Mouse (Mus musculus) spleen, embryonic (tissue): ENCODE results near the gene Pin4.

Experiments used
- CTCF ChIA-PET: fragments of 350-600 bp; sonication (Branson Sonifier 250); formaldehyde crosslinking; loops from one replicate; lab custom pipeline; 2022; lab: Charles Lee

Gene Pin4

GRCm38 (mm10) chrX:102156618-102157422 is 37.6 kb downstream of the Pin4 start, which contains the start of gene Ercc6l:
Ercc6l (minus strand) TSS chrX:102157091.
- CTCF ChIA-PET = no interaction called here

DNA sequence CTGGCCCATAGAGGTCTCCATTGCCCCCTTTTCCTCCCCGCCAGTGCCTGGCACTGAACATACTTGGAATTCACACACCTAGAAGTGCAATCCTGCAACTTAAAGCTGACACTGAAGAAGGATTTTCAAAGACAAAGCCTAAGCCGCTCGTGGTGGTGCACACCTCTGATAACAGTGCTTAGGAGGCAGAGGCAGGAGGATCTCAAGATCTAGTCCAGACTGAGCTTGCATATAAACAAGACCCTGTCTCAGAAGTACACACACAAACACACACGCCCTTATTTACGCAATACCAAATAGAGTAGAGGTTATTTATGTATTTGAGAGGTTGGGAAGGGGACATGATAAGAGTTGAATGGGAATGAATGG is 38.2 kb downstream of the Pin4 start:
- CTCF ChIA-PET = no interaction called here

- CTCF ChIA-PET = no interaction called here
Observed at GRCm38 (mm10) chrX:102159778-102160177, 40.5 kb downstream of the Pin4 start.

- CTCF ChIA-PET = no interaction called here
Observed at GRCm38 (mm10) chrX:102160528-102160927, 41.3 kb downstream of the Pin4 start.

DNA sequence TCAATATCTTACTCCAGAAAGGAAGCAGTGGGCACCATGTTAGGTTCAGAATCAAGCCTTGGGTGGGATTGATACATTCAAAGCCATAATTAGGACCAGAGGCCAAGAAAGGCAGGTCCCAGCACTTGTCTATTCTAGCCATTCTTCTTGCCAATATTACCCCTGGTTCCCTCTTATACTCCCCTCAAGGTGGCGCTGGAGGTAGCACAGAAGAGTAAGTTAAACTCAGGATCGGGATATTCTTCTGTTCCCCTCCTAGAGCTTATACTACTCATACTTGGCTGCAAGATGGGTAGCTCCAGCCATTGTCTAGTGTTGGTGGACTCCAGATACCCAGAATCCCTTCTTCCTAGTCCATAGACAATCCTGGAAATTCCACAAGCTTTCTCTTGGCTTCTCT is 43.8 kb downstream of the Pin4 start:
- CTCF ChIA-PET = interaction anchor here (0.5 kb wide), 1 partner anchor 173 kb away, joined by 3 read pairs; no protein-coding TSS in a partner anchor

DNA sequence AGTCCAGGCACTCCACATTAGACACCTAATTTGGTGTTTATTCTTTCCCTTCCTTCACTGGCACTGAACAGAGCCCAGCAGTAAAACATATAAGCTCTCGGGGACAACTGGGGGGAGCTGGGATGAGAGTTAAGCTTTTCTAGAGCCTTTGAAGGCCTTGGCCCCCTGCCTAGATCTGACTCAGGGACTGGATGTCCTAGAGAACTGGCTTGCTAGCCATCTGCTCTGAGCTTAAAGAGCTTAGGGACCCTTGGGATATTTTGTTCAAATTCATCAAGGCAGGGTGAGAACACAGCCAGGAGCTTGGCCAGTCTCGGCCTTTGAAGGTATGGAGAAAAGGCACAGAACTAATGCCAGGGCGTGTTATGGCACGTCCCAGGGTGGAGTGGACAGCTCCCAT is 44.3 kb downstream of the Pin4 start:
- CTCF ChIA-PET = interaction anchor here (0.5 to 1.0 kb wide), 2 partner anchors 174 to 1329 kb away, joined by 3 read pairs; no protein-coding TSS in a partner anchor

DNA sequence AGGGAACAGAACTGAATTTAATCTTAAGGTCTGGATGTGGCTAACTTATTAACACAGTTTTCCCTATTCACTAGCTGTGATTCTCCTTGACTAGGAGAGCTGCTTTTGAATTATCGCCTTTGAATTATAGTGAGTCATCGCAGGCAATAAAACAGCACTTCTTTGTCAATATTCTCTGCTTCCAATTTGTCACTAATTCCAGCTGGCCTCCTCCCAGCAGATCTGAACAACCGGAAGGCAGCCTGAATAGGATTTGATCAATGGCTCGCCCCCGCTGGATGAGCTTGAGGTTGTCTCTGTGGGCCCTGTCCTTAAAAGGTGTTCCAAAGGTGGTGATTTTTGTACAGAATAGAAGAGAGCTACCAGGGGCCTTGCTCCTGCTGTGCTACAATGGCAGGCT is 47.3 kb downstream of the Pin4 start:
- CTCF ChIA-PET = no interaction called here

DNA sequence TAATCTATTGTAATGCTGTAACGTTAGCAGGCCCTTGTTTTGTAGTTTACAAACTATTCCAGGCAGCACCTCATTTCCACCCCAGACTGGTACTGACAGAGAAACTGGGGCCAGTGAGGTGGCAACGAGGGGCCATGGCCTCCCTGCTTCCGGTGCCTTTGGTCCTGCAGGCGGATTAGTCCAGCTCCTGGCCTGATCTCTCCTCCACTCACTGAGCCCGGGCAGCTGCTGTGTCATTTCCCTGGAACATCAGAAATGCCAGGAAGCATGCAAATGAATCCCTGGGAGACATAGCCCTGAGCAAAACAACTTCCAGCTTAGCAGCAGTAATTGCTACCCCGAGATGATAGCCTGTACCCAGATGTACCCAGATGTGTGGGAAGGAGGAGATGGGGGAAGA is 47.7 kb downstream of the Pin4 start:
- CTCF ChIA-PET = no interaction called here

GRCm38 (mm10) chrX:102169724-102170123 is 50.5 kb downstream of the Pin4 start:
- CTCF ChIA-PET = no interaction called here

DNA sequence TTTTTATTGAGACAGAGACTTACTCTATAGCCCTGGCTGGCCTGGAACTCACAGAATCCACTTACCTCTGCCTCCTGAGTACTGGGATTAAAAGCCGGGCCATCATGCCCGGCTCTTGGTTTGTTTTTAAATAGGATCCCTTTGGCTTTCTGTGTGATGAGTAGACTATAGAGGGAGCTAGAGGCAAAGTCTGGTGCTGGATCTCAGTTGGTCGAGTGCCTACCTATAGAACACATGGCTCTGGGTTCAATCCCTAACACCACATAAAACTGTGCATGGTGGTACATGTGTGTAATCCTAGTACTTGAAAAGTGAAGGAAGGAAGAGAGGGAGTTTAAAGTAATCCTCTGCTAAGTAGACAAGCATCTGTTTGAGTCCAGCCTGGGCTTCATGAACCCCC is 50.9 kb downstream of the Pin4 start:
- CTCF ChIA-PET = interaction anchor here (1.1 kb wide), 1 partner anchor 19 kb away, joined by 3 read pairs; the partner anchor contains the start of gene Rps4x

- CTCF ChIA-PET = interaction anchor here (1.1 kb wide), 1 partner anchor 18 kb away, joined by 3 read pairs; the partner anchor contains the start of gene Rps4x
Observed at GRCm38 (mm10) chrX:102170900-102171299, 51.7 kb downstream of the Pin4 start.

DNA sequence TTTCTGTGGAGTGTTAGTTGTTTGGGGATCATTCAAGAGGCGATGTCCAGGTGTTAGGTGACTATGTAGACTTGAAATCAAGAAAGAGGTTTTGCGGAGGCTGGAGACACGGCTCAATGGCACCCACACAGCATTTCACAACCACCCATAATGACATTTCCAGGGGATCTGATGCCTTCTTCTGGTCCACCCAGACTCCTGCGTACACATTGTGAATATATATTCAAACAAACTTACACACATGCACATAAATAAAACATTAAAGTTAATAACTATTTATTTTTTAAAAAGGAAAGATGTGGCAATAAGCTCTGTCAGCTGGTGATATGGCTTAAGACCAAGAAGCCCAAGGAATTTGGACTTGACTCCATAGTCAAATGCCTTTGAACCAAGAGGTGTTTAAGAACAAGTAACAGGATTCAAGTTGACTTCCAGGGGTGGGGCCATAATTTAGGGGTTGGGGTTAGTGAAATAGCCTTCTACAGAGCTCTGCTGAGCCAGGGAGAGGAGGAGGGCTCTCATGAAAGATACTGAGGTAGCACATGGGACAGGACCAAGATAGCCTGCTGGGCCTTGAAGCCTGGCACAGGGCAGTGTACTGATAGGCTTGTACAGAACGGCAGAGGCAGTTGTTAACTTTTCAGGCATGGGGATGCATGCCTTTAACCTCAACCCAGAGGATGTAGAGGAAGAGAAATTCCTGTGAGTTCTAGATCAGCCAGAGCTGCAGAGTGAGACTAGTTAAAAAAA is 56.5 kb downstream of the Pin4 start:
- CTCF ChIA-PET = no interaction called here
